Mouse (Mus musculus) forelimb bud, embryonic 11.5 days (tissue): ENCODE data around the gene Tex26.

Experiments used
- DNase-seq: peaks from one replicate; pipeline ENCODE4 v3.0.0-alpha.2; 2012; ENCODE audit warnings: low read depth, low spot score

Gene Tex26

DNA sequence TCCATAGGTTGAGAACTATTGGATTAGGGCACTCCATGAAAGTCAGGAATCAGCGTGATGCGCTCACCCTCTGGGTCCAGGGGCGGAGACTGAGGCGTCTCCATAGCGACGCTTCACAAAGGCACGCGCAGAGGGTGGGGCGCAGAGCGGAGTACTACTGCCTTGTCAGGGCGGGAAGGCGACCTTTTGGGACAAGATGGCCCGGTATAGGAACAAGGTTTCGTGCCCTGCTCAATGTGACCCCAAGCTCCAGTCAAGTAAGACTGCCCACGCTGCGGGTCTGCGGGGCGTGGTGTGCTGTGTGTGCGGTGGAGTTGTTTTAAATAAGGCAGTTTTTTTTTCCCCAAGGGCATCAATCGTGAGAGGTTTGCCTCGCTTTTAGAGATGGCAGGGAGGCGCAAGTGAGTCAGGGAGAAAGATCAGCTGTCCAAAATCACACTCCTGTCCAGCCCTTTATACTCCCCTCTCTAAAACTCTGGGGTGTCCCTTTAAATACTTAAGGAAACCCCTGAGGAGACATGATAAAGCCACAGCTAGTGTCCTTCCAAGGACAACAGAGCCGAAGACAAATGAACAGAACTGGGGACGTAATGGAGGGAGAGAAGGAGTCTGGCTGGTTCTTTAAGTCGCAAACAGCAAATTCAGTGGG is at the start of gene Tex26:
Tex26 (plus strand) TSS at position 130 of the 649 bp plus-strand sequence.
- DNase-seq = peak; percentile 81

DNA sequence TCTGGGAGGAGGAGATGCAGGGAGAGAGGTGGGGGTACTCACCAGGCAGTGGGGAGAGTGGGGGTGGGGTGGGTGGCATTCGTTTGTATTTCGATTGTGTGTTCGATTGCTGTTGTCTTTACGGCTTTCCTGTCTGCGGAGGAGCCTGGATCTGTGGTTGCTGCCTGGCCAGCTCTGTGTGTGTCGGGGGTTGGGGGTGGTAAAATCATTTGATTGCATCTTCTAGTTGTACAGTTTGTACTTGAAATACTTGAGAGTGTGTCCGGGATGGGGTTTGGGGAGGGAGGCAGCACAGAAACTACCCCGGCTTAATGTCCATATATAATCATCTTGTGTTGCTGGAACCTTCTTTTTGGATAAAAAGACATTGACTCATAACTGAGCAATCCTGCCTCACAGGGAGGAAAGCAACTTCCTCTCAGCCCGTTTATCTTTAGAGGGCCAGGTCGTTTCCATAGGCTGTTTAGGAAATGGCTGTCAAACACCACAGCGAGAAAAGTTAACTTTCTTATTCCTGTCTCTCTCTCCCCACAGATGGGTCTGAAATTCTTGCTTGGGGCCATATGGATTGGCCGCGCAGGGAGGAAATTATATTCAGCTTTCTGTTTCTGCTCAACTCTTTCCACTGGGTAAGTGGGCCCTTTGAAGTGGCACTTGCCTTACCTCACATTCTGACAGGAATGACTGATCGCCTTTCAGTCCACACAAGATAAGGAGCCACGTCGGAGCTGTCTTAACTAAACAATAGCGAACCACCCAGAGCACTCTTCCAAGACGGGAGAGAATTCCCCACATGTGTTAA is 47.7 kb upstream of the Tex26 start:
- DNase-seq = peak; percentile 48

DNA sequence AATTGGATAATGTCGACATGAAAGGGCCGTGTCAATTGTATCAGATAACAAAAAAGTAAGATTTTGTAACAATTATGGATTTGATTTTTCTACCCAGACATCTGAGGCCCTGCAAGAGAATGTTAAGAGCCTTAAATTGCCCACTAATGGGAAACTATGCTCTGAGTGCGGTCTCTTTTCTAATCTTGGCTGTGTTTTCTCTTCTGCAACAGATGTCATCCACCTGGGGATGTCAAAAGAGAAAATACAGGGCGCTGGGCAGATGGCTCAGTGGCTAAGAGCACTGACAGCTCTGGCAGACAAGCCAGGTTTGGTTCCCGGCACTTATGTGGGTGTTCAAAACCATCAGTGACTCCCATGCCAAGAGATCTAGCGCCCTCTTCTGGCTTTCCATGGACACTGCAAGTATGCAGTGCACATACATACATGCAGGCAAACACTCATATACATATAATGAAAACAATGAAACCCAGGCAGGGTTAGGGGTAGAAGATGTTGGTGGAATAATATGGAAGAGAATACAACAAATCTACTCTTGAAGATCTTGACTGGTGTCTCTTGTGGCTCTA is 47.0 kb upstream of the Tex26 start:
- no peak for DNase-seq

DNA sequence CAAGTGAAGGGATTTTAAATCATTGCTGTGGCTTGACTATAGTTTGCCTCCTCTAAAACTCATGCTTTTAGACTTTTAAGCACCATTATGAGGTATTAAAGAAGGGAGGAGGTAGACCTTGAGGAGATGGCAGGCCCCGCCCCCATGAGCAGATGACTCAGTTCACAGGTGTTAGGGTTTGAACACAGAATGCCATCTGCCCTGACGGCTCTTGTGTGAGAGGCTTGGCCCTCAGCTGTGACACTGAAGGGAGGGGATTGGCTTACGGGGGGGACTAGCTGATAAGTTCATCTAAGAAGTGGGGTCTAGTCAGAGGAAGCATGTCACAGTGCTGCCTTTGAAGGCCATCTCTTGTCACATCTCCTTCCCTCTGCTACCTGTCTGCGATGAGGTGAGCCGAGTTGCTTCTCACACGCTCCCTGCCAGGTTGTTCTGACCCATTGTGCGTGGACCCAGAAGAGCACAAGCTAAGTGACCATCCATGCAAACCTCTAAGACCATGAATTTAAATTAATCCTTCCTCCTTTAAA is 37.9 kb upstream of the Tex26 start:
- DNase-seq = no peak

DNA sequence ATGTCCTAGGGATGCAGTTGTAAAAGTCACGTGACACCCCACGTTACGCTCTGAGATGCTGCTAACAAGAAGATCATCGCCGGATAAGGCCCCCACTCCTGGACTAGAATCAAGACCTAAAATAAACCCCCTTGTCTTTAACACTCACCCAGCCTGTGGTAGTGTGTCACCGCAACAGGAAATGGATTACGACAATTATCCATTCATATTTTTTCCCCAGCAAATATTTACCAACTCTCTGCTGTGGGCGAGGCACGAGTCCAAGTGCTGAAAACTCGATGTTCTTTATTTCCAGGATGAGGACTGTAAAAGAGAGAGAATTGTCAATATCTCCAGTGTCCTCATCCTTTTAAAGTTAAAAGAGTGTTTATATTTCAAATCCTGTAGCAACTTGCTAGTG is 37.4 kb upstream of the Tex26 start:
- DNase-seq = no peak

DNA sequence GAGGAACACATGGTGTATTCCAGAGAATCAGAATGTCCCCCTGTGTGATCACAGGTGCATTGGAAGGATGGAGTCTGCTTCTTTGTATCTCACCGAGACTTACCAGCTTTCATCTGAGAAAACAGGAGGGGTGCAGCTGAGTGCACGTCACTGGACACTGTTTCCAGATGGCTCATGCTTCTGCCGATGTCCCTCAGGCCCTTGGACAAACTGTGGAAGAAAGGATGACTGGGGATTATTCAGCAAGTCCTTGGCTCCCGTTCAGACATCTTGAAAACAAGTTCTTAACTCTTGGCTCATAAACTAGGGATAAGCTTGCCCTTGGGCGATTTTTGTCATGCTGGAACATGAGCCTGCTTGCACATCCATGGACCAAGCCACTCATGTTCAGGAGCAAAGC is 36.1 kb upstream of the Tex26 start:
- no peak for DNase-seq

- DNase-seq = no peak
Measured at GRCm38 (mm10) chr5:149404710-149405109, 34.8 kb upstream of the Tex26 start.

DNA sequence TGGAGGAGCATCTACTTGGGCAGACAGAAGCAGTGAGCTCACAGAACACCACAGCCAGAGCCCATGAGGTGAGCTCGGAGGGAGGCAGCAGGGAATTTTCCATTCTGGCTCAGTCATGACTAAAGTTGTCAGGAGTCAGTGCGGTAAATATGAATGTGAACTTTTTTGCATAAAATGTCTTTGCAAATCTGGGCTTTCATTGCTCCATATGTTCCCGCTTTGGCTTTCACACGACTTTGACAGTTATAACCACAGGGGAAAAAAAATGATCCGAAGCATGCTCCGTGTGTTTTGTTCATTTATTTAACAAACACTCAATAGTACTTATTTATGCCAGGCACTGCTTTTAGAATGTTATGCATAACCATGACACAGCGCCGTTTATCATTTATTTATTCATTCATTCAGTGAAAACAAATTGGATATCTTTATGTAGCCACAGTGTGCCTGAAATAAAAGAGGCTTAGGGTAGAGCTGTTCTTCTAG is 32.6 kb upstream of the Tex26 start:
- DNase-seq = no peak

DNA sequence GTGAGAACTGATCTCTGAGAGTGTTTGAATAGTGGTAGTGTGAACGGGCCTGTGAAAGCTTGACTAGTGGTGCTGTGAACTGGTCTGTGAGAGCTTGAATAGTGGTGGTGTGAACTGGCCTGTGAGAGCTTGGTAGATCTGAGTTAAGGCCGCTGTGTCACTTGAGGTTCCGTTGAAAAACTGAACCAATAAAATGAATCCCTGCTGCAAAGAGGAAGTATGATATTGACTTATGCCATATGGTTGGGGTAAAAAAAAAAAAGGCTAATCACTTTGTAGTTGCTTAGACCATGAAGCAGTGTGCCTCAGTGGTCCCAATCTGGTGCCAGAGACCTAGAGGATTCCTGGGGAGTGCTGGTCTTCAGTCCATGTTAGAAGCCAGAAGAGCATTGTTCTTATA is 30.0 kb upstream of the Tex26 start:
- DNase-seq = no peak

GRCm38 (mm10) chr5:149411509-149412193 is 27.8 kb upstream of the Tex26 start, which contains the start of gene Medag:
Gene Medag (plus strand): TSS chr5:149411749.
- DNase-seq = no peak

DNA sequence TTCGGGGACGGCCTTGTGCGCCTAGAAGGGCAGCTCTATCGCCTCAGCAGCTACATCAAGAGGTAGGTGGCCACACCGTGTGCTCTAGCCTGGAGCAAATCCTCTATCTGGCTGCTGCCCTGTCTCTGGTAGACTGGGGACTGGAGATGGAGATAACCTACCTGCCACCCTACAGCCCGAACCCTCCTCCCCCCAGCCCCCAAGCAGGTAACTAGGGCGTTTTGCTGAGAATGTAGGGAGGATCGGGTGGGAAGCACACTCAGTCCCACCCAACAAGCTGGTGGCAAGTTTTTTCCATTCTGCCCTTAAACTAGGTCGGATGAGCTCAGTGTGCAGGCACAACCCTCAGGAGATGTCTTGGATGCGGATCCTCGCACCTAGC is 27.3 kb upstream of the Tex26 start:
- DNase-seq = no peak

DNA sequence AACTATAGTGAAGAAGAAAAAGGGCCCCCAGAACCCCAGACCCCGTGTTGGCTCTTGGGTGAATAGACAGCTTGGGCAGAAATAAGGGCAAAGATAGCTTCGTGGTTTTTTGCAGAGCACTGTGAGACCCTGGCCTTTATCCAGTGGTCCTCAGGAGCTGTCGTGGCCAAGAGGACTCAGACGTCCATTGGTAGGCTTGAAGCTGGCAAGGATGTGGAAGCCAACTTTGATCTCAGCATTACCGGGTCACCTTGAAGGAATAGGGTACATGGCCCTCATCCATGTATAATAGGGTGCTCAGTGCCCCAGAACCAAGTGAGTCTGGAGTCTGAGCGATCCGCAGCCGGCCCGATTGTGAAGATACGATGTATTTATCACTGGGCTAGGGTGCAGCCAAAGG is 26.8 kb upstream of the Tex26 start:
- no peak for DNase-seq

DNA sequence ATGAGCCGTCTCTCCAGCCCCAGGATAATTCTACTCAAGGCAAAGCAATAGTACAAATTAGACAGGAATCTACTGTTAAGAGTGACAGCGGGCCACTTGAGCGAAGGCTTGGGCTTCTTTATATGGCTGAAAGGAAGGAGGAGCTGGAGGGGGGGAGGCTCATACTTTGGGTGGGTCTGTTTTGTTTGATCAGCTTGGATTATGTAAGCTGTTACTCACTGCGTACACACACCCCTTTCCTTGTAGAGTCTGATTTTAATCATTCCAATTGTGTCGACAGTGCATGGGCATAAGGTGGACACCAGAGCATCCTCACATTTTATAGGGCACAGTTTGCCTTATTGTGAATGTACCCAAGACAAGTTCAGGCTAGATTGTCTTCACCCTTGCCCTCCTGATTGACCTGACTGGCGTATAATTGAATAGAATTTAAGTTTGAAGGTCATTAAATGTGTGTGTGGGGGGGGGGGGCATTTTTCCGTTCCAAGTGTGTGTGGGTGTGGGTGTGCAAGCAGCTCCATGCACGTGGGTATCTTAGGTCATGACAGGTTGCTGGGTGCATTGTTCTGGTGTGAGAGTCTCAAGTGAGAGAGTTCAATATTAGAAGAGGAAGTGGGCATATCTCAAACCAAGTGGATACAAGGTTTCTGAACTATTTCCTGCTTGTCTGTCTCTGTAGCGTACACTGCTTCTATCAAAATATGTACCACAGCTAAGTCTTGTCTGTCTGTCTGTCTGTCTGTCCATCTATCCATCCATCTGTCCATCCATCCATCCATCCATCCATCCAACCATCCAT is 24.9 kb upstream of the Tex26 start:
- no peak for DNase-seq

- no peak for DNase-seq
Measured at GRCm38 (mm10) chr5:149417381-149417780, 22.1 kb upstream of the Tex26 start.

DNA sequence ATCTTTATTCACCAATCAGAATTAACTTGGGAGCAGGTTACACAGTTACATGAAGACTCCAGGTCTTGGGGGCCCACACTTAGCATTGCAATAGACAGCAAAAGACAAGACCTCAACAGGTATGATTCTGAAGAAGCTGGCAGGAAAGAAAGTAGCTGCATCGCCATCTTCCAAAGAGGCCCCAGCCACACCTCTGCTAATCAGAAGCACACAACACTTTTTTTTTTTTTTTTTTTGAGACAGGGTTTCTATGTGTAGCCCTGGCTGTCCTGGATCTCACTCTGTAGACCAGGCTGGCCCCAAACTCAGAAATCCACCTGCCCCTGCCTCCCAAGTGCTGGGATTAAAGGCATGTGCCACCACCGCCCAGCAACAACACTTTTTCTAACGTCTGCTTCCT is 12.9 kb upstream of the Tex26 start:
- no peak for DNase-seq

DNA sequence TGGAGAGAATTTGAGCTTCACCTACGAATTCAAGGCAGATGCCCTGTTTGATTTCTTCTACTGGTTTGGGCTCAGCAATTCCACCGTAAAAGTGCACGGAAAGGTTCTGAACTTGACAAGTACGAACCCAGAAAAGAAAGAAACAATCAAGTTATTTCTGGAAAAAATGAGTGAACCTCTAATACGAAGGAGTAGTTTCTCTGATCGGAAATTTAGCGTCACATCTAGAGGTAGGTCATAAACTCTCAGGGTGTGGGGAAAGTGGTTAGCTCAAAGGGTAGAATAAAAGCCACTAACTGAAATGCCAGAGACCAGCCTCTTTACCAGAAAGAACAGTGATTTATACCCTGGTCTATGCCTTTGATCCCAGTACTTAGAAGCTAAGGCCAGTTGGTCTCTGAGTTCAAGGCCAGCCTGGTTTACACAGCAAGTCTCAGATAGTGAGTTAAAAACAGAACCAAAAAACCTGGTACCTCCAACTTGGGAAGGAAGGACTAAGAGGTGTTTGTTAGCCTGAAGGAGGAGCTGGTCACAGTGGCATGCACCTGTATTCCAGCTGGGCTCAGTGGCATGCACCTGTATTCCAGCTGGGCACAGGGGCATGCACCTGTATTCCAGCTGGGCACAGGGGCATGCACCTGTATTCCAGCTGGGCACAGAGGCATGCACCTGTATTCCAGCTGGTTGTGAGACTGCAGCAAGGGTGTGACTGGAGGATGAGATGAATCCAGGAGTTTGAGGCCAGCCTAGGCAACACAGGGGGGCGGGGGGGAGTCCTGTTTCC is 12.0 kb upstream of the Tex26 start:
- no peak for DNase-seq

GRCm38 (mm10) chr5:149428347-149428746 is 11.1 kb upstream of the Tex26 start:
- peak; percentile 66 for DNase-seq

GRCm38 (mm10) chr5:149428810-149429255 is 10.6 kb upstream of the Tex26 start:
- DNase-seq = no peak

DNA sequence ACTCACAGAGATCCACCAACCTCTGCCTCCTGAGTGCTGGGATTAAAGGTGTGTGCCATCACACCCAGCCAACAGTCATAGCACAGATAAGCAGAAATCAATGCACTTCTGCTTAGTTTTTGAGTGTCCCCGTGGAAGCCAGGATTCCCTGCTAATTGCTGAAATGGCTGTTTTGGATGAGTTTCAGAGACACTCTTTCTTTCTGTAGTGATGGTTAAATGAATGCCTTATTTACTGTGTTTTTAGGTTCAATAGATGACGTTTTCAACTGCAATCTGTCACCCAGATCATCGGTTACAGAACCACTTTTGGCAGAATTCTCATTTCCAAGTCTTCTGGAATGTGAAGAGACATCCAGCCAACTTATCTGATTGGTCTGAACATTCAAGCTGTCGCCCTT is 9.9 kb upstream of the Tex26 start:
- no peak for DNase-seq

GRCm38 (mm10) chr5:149430943-149431342 is 8.5 kb upstream of the Tex26 start:
- no peak for DNase-seq
